Mouse (Mus musculus) myocyte (in vitro differentiated cells): Measurements from ENCODE around the gene Ubtd2.

Source experiments
- CEBPB ChIP-seq: IDR thresholded peaks from 2 replicates; pipeline ENCODE4 v1.6.1; 2011; ENCODE audit warnings: mild to moderate bottlenecking, moderate library complexity; ENCODE audit not compliant: poor library complexity, insufficient read depth, severe bottlenecking
- E2F4 ChIP-seq: IDR thresholded peaks from one replicate; pipeline ENCODE4 v1.6.1; 2011; ENCODE audit warnings: mild to moderate bottlenecking, control low read depth, moderate library complexity; ENCODE audit not compliant: insufficient read depth
- MAX ChIP-seq: IDR thresholded peaks from one replicate; pipeline ENCODE4 v1.6.1; 2011; ENCODE audit warnings: low read depth, mild to moderate bottlenecking, control low read depth
- MYOD1 ChIP-seq, 3 experiments: IDR thresholded peaks; one replicate each; pipeline ENCODE4 v1.6.1; 2011; ENCODE audit warnings: control low read depth in 2 of 3, low read depth in 2 of 3, mild to moderate bottlenecking in 2 of 3, moderate library complexity in 1 of 3; ENCODE audit not compliant: insufficient read length in 2 of 3, control insufficient read depth in 1 of 3
- POLR2A ChIP-seq: IDR thresholded peaks from one replicate; pipeline ENCODE4 v1.6.1; 2011; ENCODE audit warnings: low read depth, mild to moderate bottlenecking, control low read depth, moderate library complexity; ENCODE audit not compliant: insufficient read length
- POLR2AphosphoS2 ChIP-seq: IDR thresholded peaks from one replicate; pipeline ENCODE4 v1.6.1; 2011; ENCODE audit warnings: low read depth, control low read depth; ENCODE audit not compliant: insufficient read length
- SRF ChIP-seq: IDR thresholded peaks from one replicate; pipeline ENCODE4 v1.6.1; 2011; ENCODE audit warnings: low read depth; ENCODE audit not compliant: control insufficient read depth, insufficient read length
- TCF12 ChIP-seq: IDR thresholded peaks from one replicate; pipeline ENCODE4 v1.6.1; 2011; ENCODE audit warnings: mild to moderate bottlenecking, control low read depth; ENCODE audit not compliant: poor library complexity, insufficient read depth, severe bottlenecking
- TCF3 ChIP-seq: IDR thresholded peaks from one replicate; pipeline ENCODE4 v1.6.1; 2011; ENCODE audit warnings: low read depth, control low read depth; ENCODE audit not compliant: insufficient read length
- USF1 ChIP-seq: IDR thresholded peaks from one replicate; pipeline ENCODE4 v1.6.1; 2011; ENCODE audit warnings: low read depth, mild to moderate bottlenecking, control low read depth, moderate library complexity

DNA sequence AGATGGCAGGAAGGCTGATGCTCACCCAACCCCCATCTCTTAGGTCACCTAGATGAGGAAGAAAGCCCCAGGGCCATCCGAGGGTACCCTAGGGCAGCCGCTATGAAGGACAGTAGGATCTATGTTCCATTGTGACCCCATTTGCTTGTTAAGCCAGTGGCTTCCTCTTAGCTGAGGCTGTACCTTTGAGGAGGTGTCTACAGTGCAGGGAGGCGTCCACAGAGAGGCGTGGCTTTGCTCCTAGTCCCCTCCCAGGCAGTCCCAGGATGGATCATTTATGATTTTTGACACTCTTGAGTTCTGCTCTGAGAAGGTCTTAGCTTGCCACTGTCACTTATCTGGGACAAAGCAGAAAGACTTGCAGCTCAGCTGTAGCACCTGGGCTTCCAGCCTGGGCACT is 83.7 kb downstream of the Ubtd2 start:
- TF ChIP-seq POLR2AphosphoS2 = no peak
- TF ChIP-seq POLR2A = no peak
- no peak for TF ChIP-seq USF1
- no peak for TF ChIP-seq MYOD1 (IDR thresholded peaks at IDR 0.05; ENCODE audit: control insufficient read depth in 1 of 3, insufficient read length in 2 of 3, low read depth in 2 of 3)
- no peak for TF ChIP-seq CEBPB
- TF ChIP-seq MAX = no peak
- no peak for TF ChIP-seq TCF12
- no peak for TF ChIP-seq E2F4
- TF ChIP-seq TCF3 = no peak
- TF ChIP-seq SRF = no peak
